Mouse (Mus musculus) c-Kit-positive CD71-positive TER-119-negative erythroid progenitor cells, embryonic 14.5 days (primary cell): Measurements from ENCODE around the gene Hist1h2ag.

ENCODE experiments used
- DNase-seq: peaks from one replicate; pipeline ENCODE4 v3.0.0-alpha.2; 2013; ENCODE audit warnings: low read depth

Gene Hist1h2ag

DNA sequence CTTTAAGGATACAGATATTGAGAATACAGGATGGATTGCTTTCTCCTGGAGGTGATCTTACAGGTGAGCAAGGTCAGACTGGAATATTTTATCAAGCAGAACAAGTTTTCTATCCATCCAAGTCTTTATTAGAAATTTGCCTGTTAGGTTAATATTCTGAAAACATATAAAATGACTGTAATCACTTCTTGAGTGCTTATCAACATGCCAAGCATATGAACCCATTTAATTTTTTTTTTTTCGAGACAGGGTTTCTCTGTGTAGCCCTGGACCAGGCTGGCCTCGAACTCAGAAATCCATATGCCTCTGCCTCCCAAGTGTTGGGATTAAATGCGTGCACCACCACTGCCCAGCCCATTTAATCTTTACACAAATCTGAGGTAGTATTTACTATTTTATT lies 5.8 kb downstream of the Hist1h2ag start:
- DNase-seq: no peak

DNA sequence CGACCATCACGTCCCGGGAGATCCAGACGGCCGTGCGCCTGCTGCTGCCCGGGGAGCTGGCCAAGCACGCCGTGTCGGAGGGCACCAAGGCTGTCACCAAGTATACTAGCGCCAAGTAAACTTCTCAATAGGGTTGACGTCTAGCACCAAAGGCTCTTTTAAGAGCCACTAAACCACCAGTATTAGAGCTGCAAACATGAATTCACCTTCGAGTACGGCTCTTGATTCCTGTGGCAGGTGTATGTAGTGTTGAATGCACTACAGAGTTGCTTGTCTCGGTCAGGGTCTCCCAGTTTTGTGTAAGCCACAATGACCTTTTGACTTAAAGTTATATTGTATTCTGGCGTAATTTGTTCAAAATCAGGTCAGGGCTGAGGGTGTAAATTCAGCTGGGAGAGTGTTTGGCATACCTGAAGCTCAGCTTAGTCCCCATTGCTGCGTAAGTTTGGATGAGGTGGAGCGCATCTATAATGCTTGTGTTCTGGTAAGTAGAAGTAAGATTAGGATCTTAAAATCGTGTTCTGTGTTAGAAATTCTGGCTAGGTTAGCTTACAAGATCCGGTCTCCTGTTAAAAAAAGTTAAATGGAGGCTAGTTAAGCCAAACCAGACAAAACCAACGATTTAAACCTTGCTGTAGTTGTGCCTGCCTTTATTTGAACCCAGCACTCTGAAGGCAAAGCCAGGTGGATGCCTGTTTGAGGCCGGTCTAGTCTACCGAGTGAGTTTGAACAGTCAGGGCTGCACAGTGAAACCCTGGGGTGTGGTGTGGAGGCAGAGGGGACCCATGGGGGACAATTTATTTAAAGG lies 6.4 kb downstream of the Hist1h2ag start:
- DNase-seq: no peak

DNA sequence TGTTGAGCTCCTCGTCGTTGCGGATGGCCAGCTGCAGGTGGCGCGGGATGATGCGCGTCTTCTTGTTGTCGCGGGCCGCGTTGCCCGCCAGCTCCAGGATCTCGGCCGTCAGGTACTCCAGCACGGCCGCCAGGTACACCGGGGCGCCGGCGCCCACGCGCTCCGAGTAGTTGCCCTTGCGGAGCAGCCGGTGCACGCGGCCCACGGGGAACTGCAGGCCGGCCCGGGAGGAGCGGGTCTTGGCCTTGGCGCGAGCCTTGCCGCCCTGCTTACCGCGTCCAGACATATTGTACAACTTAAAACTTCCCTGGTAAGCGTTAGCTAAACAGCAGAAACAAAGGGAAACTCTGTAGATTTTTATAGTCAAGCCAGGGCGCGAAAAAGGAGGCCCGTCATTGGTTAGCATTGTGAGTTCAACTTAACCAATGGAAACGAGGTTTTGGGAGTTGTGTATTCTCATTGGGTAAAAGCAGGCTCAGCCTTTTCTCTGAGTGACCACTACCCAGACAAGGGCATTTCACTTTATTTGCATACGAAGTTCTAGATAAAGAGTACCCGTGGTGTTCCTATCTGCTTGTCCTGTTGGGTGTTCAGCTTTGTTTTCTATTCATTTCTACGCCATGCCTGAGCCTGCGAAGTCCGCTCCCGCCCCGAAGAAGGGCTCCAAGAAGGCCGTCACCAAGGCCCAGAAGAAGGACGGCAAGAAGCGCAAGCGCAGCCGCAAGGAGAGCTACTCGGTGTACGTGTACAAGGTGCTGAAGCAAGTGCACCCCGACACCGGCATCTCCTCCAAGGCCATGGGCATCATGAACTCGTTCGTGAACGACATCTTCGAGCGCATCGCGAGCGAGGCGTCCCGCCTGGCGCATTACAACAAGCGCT lies 7.2 kb downstream of the Hist1h2ag start, which contains the start of the genes Hist1h2ah and Hist1h2bk:
Gene Hist1h2ah (minus strand): TSS at position 302 of the 882 bp plus-strand sequence.
Gene Hist1h2bk (plus strand): TSS at position 604 of the 882 bp plus-strand sequence.
- DNase-seq: peak; percentile 96

DNA sequence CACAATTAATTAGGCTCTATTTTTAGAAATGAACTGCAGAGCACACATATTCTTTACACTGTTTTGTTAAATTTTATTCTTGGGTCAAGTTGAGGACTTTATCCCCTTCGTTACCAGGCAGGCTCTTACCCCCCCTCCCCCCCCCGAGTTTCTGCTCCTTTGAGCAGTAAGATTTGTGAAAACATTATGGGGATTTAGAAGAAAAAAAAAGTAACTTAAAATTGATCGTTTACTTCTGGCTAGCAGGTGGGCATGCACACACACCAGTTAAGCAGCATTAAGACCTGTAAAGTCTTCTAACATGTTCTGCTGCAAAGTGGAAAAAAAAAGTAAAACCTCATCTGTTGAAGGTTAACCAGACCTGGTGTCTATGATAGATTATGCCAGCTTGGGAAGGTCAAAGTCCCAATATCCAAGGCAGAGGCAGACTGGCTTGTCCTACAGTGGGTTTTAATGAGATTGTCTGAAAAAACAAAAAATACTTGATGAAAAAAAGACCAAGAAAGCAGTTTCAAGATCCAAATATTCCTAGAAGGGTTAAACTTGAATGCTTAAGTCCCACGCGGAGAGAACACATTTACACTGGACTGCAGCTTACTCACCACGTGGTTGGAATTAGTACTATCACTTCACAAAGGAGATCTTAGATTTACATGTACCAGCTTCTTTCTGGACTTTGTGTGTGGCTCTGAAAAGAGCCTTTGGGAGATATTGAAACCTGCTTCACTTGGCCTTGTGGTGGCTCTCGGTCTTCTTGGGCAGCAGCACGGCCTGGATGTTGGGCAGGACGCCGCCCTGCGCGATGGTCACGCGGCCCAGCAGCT lies 8.1 kb downstream of the Hist1h2ag start:
- no peak for DNase-seq

DNA sequence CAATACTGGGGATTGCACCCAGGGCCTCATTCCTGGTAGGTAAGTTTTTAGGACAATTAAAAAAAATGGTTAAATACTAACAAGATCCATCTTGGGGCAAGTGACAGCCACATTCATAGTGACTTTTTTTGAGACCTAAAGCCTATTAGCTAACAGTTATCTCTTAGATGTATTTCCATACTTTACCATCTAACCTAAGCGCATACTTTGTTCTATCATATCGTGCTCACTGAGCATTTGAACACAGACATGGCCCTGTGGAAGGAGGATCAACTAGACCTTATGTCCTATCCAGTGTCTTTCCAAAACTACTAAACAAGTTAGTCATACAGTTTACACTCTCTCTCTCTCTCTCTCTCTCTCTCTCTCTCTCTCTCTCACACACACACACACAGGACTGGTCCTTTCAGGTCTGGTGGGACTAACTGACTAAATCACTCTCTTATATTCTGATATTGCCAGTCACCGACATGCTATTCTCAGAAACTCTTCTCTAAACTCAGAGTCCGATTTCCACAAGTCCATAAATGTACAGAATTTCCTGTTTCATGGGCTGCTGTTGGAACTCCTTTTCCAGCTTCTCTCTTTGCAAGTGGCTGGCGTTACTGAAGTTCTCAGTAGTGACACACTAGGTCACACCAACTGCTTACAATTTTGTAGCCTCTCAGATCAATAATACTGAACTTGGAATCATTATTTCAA lies 8.9 kb downstream of the Hist1h2ag start:
- no peak for DNase-seq

DNA sequence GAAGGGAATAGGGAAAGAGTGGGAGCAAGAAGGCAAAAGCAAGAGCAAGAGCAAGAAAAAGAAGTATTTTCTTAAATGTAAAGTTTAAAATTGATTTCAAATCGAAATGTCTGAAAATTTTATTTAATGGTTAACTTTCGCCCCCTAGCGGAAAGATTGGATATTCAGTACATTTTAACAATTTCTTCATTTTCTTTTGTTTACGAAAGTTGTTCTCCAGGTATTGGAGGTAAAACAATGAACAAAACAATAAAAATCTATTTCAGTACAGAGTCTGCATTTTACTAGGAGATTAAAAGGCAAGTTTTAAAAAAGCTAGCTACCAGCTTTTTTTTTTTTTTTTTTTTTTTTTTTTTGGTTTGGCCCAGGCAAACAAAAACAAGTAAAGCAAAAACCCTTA lies 12.3 kb downstream of the Hist1h2ag start:
- no peak for DNase-seq

DNA sequence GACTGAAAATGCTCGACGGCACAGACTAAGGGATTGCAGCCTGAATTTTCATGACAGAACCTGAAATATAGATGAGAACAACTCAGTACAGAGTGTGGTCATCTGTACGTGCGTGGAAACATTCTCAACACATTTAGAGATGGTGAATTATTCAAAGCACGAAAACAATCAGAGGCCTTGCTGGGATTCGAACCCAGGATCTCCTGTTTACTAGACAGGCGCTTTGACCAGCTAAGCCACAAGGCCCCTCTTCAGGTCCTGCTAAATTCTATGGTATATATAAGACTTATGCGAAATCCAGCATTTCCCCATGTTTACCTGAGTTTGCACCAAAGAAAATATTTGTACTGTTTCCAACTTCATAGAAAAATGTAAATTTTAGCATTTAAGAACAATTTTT lies 12.8 kb downstream of the Hist1h2ag start:
- DNase-seq: no peak

DNA sequence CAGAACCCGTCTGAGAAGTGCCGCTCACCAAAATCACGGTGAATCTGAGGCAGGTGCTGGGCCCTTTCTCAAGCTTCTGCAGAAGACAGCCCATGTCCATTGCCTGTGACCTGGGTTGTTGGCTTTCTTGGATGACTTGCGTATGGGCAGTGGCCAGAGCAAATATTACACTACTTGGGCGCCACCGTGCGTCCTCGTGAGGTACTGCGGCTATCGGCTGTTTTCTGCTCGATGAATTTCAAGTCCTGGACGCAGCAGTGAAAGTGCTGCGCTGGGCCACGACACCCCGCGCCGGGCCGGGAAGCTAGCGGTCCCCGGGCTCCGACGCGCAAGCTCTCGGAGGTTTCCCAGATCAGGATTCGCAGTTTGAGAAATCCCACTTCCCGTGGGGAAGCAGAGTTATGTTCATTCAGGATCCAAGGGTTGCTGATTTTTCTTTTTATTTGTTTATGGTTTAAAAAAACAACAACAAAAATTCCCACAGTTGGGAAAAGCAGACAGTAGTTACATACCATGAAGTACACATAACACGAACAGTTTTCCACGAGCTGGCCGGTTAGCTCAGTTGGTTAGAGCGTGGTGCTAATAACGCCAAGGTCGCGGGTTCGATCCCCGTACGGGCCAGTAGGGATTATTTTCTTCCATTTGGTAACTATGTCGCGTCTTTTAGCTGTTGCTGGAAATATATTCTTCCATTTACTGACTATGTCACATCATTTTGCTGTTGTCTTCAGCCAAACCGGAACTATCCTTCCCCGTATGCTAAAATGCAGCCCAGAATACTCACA lies 13.9 kb downstream of the Hist1h2ag start:
- peak; percentile 90 for DNase-seq

DNA sequence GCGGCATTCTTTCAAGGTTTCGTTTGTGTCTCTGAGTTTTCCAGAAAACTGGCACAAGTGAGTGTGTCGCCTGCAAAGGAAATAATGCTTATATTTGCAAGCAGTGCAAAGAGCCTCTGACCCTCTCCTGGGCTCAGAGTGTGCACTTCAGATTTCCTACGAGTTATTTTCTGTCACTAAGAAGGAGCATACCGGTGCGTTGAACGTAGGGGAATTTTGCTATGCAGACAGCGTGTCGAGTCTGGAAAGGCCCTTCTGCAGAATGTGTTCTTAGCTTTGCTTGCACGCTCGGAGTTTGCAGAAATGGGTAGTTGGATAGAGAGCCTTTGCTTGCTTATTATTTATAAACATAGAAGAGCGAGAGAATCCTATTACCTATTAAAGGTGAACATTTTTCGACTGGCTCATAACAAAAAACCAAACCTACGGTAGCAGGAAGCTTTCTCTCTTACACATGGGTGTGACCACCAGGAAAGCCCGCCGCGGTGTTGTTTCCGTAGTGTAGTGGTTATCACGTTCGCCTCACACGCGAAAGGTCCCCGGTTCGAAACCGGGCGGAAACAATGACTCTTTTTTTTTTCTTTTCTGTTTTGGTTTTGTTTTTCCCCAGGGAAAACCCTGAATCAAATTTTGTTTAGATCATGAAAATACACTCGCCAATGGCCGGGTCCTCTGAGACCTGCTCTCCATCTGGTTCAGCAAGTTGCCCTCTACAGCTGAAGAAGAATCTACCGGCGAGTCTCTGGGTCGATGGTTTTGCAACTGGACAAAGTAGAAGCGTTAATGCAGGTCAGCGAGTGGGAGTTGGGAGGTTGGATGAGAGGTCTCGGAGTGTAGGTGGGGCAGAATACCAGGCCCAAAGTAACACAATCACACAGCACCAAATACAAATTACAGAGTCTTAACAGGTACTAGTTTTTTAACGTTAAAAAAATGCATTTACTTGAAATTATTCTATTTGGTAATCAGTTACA lies 16.4 kb downstream of the Hist1h2ag start:
- no peak for DNase-seq

DNA sequence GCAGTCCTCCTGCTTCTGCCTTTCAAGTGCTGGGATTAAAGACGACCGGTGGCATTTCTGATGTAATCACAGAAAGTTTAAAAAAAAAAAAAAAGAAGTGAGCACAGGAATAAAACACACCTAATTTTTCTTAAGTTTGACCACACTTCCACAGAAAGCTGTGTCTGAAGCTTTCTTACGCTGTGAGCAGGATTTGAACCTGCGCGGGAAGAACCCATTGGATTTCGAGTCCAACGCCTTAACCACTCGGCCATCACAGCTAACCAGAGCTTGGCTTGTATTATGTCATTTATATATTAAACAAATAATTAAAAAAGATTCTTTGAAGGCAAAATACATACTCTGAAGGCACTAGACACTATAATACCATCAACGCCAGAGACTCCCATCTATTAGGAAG lies 20.5 kb downstream of the Hist1h2ag start:
- peak; percentile 92 for DNase-seq

DNA sequence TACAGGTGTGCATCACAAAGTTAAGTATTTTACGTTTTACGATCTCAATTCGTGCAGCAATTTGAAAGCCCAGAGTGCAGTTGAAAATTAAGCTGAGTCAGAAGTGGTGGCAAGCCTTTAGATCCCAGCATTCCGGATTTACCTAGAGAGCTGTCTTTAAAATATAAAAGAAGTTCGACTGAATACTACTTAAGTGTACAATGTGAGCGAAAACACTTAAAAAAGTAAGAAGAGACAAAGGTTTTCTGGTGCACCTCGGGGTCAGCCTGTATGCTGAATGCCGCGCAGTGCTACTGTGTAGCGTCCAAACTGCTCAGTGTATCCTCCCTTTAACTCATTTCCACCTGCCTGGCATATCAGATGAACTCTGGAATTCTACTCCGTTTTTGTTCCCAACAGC lies 21.2 kb downstream of the Hist1h2ag start:
- no peak for DNase-seq

DNA sequence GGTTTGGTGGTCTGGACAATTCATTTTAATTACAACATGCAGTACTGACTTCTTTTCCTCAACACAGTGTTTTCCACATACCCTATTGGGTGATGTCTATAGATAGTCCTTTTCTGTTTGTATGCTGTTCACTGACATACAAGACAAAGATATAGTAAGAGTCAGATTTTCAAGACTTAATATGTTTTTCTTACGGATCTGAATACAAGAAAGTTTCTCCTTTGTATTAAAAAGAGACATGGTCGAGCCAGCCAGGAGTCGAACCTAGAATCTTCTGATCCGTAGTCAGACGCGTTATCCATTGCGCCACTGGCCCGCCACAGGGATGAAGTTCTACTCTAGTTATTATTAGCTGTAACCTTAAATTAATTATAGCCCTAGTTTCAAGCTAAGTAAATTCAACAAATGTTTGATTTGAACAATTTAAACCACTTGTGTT lies 21.8 kb downstream of the Hist1h2ag start:
- DNase-seq: no peak

DNA sequence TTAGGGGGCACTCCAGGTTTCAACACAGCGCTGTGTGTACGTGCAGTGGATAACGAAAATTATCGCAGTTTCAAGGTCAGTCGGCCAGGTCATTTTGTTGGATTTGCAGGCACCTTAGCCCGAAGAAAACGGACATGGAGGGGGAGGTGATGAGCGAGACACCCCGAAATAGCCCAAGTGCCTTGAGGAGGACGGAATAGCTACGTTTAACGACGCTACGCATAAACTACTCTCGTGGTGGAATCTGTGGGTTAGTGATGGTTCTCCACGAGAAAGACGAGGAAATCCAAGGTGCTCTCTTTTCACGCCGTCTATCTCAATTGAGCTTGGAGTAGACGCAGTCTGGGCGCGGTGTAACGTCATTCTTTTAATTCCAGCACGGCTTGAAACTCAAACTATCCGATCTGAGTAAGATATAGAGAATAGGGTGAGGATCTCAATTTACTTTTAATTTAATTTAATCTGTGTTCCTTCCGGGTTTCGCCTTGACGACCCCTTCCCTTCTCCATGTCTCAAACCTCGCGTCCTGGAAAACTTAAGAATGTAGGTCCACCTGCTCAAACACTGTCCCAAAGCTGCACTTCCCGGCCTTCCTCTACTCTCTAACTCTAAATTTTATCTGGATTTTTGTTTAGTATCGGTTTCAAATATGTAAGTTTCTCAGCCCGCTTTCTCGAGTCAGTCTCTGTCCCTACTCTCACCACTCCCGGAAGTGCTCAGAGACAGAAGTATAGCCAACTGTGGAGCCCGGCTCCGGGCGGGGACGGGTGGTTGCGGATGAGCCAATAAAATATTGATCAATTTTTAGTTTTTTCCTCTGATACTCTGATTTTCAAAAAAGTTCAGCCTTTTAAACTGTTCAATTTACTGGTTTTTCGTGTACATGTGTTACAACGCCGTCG lies 22.6 kb downstream of the Hist1h2ag start:
- DNase-seq: no peak

DNA sequence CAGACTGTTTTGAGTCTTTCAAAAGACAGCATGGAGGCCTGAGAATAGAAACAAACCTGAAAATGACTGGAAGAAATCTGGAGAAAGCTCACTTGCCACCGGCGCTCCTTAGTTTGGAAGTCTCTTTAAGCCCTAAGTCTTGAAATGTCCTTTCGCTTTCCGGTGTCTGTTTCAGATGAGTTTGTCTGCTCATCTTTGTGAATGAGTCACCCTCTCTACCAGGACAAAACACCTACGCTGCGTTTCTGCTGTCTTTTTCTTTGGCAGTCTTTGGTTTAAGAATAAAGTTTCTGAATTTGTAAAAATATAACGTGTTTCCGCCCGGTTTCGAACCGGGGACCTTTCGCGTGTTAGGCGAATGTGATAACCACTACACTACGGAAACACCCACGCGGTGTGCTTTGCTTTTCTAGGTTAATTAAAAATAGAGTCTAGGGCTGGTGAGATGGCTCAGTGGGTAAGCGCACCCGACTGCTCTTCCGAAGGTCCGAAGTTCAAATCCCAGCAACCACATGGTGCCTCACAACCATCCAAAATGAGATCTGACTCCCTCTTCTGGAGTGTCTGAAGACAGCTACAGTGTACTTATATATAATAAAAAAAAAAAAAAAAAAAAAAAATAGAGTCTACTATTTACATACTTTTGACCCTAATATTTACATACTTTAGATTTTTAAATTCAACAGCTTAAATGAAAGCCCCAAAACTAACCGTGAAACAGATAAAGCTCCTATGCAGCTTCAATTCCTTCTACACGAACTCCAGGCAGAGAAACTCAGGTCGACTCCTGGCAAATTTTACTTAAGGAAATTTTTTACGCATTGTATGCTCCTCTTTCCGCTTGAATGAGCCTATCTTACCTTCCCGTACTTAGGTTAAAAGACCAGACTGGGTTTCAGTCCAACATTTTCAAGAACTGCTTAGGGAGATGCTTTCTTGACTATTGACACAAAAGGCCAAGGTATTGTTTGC lies 27.0 kb downstream of the Hist1h2ag start:
- DNase-seq: peak; percentile 90

DNA sequence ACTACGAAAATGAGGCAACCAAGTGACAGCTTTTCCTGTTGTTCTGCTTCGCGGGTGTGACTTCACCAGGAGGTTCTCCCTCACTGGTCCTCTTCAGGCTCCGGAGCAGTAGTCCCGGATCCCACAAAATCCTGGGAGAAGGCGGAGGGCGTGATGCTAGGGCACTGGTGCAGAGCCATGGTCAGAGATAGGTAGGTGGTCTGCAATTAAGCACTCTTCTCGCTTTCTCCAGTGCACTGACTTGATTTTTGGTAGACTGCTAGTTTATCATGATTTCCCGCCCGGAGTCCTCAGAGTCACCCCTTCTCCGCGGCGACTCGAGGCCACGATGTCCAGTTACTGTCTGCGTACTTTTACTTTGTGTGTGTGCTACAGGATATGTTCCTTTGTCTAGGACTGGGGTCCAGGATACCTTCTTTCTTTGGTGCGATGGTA lies 28.3 kb downstream of the Hist1h2ag start:
- DNase-seq: no peak

DNA sequence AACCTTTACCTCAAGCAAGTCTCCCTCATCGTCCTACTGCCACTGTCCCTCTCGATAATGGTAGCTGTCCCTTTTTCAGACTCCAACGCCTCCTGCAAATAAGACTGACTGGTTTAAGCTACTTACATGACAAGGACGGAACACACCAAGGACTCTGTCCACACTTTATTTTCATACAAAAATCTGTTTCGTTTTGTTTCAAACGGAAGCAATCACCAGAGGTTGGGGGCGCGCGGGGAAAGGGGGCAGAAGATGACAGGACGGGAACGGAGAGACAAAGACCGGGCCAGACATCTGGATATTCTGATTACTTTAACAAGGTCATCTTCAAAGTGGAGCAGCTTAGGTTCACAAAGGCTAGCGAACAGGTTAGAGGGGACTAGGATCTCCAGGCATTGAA lies 29.0 kb downstream of the Hist1h2ag start:
- no peak for DNase-seq

DNA sequence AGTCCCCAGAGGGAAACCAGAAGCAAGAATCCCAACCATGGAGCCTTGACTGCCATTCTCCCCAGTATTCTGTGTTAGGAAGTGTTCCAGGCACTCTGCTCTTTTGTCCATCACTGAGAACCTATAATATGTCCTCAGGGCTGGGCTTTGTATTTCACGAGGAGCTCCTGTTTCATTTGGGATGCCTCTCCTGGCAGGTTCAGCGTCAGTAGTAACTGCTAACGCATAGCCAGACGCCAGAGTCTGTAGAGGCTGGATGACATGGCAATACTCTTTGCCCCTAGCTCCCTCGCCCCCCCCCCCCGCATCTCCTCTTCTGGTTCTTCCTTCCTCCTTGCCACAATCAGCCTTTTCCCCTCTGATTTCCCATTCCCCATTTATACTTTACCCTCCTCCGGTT lies 33.1 kb downstream of the Hist1h2ag start, which contains the start of gene Prss16:
Gene Prss16 (minus strand): TSS at position 101 of the 400 bp plus-strand sequence.
- DNase-seq: no peak
